Mouse (Mus musculus): ENCODE measurements around the gene Arhgap27.
"Not testable (repeated sequence)": the region's sequence is repeated elsewhere in the genome, so short reads cannot be mapped to it uniquely, and the experiment has no call there.

The Arhgap27 gene

DNA sequence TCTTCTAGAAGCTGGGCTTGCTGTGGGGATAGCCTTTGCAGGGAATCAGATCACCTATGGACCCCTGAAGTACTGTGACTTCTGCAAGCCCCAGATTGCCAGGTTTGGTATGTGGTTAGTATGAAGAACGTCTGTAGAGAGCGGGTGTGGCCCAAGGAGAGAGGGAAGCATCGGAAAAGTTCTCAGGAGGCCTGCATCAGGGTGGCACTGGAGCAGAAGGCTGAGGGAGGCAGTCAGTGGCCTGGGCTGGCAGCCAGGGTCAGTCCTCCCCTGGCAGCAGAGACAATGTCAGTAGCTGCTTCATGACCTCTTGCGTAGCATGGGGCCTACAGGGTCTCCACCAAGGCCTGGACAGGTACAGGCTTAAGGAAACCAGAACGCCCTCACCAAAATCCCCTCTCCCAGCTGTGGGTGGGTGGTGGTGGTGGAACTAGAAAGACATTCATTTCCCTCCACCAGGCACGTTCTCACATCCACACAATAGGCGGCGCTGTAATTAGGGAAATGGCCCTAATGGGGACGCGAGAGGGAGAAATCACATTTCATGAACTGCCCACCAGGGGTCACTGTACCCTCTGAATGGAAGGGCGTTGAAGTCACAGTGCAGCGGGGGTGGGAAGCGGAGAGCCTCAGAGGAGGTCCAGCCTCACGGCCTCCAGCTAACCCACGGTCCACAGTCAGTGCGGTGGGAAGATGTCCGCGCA, 31.2 kb downstream of the Arhgap27 start:
- peak; percentile 45 to 68 for DNase-seq

DNA sequence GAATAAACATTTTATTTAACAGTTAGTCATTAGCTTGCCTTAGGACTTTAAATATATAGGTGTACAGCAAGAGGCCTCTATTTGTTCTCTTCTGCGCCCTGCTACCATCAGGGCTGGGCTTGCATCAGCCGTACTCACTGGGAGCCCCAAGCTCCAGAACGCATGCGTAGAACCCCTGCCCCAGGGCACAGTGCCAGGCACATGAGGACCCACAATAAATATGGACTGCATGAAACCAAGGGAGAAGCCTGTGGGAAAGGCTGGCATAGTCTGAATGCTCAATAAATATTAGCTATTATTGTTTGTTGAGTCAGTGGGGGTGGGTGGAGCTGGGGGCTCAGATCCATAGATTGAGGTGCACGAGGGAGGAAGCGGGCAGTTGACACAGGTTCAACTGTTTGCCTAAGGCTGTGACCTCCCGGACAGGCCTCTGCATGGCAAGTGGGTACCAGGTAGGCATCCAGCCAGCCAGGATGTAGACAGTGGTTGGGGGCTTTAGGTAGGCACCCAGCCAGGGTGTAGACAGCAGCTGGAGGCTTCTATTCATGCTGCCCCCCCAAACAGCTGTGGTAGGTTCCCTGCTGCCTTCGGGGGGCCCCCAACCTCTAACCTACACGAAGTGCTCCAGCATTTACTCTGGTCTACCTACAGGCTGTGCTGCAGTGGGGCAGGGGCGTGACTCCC, 31.8 kb downstream of the Arhgap27 start:
- no peak for DNase-seq

DNA sequence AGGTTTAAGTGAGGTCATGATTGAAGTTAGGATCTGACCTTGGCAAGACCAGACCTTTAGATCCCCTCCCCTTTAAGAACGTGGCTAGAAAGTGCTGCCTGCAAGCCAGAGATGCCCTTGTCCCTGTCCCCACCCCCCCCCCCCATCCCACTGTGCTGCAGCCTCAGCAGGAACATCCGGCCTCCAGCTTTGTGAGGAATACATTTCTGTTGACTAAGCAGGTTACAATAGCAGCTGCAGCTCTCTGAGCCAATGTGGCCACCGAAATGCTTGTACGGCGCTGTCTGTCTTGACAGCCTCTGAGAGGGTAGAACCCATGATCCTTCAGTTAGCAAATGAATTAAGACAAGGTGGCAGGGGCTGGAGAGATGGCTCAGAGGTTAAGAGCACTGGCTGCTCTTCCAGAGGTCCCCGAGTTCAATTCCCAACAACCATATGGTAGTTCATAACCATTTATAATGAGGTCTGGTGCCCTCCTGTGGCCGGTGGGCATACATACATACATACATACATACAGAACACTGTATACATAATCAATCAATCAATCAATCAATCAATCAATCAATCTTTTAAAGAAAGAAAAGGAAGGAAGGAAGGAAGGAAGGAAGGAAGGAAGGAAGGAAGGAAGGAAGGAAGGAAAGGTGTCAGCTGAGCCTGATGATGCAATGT, 32.7 kb downstream of the Arhgap27 start:
- DNase-seq: no peak

DNA sequence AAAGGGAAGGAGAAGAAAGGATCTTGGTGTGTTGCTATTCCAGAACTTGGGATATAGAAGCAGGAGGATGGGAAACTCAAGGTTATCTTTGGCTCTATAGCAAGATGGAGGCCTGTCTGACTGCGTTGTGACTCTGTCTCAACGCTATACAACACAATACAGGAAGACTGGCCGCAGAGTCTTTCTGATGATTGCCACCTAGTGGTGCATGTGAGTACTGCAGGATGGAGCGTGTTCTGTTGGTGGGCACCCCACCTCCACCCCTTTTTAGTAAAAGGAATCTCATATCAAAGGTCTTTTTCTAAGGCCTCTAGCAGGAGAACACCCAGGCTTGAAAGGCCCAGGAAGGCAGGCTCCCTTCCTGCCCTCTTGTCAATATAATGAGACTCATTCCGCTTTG, 36.5 kb downstream of the Arhgap27 start:
- DNase-seq: peak; percentile 45 to 81

DNA sequence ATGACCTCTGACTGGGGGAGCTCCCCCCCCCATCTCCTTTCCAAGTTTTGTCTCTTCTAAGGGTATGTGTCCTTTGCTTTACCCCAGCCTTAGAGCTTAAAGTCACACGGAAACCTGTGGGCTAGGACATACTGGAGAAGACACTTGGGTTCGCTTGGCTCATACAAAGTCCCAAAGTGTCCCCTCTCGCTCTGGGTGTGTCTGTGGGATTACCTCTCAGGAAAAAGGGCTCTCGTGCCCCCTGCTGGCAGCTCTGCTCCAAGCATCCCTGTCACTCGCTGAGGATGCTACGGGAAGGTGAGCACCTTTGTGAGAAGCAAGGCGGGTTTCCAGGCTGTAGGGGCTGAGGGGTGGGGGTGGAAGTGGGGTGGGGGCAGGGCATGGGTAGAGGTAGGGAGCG, 38.3 kb downstream of the Arhgap27 start:
- DNase-seq: peak in 1 of 2 experiments; percentile 61

DNA sequence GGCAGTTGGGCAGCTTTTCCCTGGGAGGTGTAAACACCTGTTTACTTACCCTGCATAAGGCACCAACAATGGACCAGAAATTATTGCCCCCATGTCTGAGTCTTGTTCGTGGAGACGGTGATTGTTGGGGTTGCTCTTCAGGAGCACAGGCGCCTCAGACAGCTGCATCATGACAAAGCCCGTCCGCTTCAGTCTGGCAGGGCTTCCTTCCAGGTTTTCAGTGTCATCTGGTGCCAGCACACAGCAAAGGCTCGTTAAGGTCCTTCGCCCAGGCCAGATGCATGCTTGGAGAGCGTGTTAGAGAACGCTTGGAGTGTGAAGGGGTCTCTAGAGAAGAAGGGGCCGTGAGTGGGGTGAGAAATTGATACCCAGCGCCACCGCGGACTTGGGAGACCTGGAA, 38.8 kb downstream of the Arhgap27 start:
- DNase-seq: no peak

DNA sequence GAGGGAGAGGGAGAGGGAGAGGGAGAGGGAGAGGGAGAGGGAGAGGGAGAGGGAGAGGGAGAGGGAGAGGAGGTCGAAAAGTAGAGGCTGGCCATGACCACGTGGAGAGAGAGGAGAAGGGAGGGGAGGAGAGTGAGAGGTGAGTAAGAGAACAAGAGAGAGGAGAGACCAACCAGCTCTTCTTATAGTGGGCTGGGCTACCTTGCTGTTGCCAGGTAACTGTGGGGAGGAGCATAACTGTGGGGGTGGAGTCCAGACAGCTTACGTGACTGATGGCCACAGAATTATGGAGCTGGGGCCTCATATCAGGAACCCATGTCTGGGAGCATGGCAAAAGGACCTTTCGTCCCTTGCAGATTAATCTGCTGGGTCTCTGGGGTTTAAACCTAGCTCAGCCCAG, 40.7 kb downstream of the Arhgap27 start:
- not testable (repeated sequence) for DNase-seq

DNA sequence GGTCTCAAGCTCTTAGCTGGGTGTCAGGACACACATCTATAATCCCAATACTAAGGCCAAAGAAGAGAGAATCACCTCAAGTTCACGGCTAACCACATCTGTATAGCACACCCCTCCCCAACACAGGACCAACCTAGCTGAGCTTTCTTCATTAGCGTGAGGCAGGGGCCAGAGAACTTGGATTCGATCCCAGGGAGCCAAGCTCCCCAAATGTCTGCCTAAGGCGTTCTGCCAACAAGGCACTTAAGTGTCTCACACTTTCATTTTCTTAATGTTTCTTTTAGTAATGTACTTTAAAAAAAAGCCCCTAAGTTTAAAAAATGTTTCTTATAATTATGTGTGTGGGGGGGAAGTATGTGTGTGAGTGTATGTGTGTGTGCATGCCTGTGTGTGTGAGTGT, 42.8 kb downstream of the Arhgap27 start:
- DNase-seq: no peak

DNA sequence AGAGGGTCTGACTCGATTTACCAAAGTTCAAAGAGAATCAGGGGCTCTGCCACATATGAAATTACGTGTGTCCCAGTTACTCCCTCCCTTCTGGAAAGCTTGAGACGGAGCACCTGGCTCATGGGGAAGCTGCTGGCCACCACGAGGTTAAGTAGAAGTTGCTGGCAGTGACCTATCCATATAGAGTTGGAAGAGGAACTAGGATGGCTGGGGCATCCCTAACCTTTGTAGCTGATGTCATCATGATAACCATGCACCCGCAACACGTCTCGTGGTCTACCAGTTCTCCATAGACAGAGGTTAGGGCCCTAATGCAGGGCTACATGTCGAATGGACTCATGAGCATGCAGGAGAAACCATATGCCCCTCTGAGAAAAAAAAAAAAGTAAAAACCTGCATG, 43.3 kb downstream of the Arhgap27 start:
- no peak for DNase-seq

DNA sequence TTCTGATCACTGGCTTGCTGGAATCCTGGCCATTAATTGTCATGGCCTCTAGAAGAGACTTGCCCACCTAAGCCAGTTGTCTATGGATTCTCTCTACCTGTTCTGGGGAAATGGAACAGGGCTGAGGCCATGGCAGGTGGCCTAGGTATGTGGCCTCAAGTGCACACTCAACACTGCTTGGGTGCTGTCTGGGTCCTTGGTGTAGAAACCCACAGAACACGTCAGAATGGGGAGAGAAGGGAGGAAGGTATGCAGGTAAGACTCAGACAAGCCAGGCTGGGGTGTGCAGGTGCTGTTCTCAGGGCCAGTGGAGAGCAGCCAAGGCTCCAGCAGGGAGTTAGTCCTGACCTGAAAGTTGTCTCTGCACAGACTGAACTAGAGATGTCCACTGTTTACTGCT, 45.5 kb downstream of the Arhgap27 start:
- no peak for DNase-seq

DNA sequence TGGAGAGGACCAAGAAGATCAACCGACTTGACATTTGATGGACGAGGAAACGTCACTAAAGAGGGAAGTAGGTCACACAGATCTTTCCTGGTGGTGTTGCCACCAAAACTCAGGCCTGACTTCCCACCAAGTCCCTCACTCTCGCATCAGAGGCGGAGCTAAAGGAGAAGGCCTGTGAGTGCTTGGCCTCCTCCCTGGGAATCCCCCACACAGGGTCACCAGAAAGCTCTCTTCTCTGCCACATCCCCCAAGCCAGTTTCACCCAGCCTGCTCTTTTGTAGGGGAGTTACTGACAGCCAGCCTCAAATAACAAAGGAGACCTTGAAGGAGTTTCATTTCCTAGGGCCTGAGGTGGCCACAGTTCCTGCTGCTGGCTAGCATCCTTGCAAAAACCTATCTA, 48.1 kb downstream of the Arhgap27 start:
- no peak for DNase-seq

DNA sequence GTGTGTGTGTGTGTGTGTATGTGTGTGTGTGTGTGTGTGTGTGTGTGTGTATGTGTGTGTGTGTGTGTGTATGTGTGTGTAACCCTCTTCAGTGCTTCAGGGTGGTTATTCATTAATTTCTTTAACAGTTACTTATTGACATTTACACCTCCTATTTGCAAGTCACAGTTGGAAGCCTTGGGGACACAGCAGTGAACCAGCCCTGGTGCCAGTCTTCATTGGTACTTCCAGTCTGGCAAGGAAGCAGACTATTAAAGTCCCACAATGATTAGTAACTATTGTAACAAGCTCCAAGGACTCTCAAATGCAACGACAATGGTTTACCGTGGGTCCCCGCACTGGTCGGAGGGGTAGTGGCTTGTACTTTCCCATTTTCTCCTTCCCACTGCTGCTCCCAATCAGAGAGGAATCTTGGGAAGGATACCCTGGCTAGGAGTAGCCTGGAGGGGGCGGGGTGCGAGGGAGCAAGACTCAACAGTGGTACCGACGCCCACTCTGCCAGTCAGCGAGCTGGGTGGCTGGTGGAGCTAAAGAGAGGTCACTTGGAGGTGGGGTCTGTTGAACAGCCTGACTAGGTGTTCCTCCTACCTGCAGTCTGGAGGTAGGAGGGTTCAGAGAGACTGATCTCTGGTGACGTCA, 48.6 kb downstream of the Arhgap27 start:
- no peak for DNase-seq

DNA sequence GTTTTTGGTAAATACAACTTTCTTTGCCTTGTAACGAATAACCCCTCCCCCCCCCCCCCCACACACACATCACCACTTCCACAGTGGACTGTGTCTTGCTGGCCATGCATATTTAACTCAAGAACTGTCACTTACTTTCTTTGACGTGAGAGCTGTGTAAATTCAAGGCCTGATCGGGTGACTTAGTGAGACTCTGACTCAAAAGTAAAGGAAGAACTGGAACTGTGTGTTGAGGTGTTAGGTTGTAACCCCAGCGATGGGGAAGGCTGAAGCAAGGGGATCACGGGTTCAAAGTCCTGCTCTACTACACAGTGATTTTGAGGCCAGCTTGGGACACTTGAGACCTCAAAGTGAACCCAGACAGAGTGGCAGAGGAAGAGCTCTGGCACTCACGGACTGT, 50.0 kb downstream of the Arhgap27 start:
- DNase-seq: no peak

DNA sequence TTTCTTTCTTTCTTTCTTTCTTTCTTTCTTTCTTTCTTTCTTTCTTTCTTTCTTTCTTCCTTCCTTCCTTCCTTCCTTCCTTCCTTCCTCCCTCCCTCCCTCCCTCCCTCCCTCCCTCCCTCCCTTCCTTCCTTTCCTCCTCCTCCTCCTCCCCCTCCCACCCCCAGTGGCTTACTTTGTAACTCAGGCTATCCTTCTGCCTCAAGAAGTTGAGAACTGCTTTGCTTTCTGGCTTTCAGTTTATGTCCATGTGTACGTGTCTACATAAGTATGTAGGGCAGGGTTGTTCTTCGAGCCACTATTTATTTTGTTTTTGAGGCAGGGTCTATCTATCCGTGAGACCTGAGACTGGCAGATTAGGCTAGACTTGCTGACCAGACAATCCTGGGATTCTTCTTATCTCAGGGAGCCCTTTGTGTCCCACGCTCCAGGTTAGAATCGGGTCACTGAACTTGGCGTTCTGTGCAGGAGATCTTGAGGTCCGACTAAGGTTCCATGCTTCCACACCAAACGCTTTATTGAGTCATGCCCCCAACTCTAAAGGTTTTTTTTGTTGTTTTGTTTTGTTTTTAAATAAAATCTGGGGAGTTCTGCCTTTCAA, 50.7 kb downstream of the Arhgap27 start:
- no peak for DNase-seq

DNA sequence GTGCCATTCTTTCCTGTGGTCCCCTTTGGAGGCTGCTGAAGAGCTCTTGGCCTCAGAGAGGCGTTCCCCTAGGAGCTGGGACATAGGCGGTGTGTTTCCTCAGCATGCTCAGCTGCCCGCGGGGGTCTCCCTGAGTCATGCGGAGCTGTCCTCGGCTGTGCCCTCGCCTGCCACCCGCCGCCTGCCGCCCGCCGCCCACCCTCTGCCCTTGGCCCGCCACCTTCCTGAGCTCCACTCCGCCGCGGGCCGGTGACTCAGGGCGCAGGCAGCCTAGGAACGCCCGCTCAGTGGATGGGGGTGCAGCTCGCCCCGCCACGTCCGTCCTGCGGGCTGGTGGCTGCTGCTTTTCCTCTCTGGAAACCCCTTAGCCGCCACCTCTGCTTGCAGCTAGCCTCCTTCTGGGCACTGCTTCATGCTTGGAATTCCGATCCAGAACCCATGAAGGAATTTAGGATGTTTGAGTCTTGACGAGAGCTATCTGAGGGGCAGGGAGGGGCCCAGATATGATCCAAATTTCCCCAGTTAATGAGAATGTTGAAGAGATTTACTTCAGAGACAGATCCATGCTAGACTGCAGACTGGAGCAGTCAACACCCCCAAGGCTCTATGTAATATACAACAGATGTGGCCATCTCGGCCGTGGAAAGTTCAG, 51.4 kb downstream of the Arhgap27 start:
- no peak for DNase-seq

DNA sequence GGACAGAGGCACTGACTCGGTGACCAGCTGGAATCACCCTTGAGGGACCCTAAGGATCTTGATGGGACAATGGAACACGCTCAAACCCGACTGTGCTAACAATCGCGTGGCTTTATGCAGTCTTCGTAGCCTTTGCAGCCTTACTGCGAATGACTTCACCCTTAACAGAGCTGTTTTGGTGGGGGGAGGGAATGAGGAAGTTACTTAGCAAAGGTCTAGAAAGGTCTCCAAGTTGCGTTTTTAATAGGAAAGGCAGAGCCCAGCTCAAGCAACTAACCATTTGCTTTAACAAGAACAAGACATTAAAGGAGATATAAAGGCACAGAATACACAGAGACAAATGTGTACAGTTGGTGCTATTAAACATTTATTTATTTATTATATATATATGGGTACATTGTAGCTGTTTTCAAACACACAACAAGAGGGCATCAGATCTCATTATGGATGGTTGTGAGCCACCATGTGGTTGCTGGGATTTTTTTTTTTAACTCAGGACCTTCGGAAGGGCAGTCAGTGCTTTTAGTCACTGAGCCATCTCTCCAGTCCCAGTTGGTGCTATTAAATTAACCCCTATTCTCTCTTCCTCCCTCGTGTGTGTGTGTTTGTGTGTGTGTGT, 53.4 kb downstream of the Arhgap27 start:
- DNase-seq: no peak

DNA sequence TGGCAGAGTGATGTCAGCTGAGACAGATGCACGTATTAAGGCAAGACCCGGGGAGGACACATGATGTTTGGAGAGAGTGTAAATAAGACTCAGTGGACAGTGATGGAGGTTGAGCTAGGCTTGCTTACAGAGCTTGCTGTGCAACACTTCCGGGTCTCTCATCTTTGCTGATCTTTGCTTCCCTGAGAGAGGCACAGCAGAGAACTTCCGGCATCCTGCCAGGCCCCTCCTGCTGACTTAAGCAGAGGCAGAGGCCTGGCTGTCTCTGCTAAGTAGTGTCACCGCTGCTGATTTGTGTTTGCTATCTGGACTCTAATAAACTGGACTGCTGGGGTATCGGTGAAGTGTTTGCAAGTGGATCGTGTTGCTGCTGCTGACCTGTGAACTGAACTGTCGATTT, 55.6 kb downstream of the Arhgap27 start:
- peak; percentile 32 to 36 for DNase-seq

DNA sequence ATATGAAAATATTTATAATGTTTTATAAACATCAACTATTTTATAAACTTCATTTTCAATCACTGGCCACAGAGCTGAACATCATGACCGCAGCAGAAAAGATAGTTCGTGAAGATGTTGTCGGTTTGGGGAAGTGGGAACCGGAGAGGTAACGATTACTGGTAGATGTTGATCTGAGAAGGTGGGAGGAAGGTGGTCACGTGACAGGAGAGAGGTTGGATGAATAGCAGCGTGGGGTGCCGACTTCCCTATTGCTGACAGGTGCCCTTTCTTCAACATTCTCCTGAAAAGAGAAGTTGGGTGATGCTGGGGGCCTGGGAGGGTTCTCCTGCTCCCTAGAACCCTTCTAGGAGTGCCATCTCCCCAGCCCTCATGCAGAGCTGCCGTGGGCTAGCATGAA, 59.0 kb downstream of the Arhgap27 start:
- DNase-seq: peak in 1 of 2 experiments; percentile 24

DNA sequence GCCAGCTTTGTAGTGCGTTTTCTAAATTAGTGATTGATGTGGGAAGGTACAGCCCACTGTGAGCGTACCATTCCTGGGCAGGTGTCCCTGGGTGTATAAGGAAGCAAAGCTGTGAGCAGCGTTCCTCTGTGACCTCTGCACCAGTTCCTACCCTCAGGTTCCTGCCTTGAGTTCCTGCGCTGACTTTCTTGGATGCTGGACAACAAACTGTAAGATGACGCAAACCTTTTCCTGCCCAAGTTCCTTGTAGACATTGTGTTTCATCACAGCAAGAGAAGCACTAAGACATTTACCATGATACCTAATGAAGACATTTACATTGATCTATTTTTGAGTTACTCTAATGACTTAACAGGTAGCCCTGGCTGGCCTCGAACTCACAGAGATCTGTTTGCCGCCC, 68.7 kb downstream of the Arhgap27 start:
- DNase-seq: no peak

DNA sequence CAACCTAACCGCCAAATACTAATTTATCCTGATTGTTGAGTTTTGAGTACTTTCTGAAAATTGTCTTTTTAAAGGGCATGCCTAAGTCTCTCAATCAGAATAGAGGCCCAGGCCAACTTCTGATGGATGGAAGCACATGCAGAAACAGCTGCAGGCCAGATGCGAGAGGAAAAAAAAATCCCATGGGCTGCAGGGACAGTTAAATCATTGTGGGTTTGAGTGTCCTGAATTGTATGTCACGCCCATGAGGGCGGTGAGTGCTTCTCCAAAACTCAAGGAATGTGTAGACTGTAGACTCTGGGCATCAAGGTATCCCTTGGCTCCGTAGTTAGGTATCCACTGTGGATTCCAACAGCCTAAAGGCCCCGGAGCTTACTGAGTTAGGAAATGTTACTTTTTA, 69.4 kb downstream of the Arhgap27 start:
- DNase-seq: no peak

DNA sequence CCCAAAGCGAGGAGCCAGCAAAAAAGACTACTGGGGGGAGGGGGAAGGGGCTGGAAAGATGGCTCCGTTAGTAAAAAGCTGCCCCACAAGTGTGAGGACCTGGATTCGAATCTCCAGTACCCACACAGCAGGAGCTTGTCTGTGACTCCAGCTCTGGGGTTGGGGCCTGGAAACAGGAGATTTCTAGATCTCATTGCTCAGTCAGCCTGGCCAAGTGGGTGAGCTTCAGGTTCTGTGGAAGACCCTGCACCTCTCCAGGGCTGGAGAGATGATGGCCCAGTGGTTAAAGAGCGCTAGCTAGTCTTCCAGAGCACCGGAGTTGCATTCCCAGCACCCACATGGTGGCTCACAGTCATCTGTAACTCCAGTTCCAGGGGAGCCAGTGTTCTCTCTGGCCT, 70.6 kb downstream of the Arhgap27 start:
- DNase-seq: no peak

All from spleen, adult 18-20 months (tissue).